Mouse (Mus musculus): Measurements from ENCODE around the gene Mrgprf.

Gene Mrgprf

DNA sequence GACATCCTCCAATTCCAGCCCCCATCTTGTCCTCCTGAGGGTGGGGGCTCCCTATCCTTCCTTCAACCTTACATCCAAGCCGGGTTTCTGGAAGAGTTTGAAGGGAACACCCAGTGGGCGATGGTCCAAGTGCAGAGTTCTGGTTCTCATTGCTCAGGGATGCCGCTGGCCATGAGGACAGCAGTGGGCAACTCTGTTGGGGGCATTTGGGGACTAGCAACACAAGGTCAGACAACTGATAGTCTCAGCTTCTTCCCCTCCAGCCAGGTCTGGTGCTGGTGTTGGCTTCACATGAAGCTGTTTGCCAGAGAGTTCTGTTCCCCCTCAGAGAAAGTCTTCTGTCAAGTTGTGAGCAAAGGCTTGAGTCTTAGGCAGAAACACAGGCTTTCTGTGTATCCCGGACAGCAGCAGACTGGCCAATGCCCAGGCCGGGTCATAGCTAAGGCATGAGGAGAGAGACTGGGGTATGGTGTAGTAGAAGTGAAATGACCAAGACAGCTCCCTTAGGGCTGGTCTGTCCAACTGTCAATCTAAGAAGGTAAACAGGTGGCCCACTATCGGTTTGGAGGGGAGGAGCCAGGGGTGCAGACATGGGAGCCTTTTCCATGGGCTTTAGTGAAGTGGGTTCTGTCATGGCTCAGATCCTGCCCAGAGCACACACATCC lies 845 bp downstream of the Mrgprf start:
- peak; percentile 73 for DNase-seq

DNA sequence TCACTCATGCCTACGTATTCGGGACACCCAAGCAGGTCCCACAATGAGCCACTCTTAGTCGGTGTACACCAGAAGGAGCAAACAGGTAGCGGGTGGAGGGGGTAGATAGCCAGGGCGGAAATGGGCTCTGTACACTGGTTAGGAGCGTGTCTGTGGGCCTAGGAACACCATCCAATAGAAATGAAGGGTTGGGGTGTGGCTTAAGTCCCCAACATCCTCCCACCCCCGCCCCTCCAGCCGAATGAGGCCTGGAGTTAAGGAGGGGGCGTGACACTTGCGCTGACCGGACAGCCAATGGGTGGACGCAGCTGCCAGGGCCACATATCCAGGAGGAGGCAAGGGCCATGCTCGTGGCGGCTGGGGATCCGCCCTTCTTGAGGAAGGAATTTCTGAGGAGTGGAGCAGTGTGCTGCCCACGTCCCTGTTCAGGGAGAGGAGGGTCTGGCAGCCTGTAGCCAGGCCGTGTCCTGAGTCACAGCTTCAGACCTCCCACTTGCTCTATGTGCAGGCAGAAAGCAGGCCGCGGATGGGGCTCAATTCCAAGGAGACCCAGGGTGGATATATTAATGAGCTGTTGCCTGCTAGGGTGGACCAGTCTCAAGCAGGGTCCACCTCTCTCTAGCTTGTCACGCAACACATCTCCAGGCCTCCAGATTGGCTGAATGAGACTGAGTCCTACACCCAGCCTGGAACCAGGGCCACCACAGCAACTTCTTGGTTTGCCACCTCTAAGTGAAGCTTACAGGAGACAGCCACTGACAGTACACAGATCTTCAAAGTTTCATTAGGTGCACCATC lies 2.1 kb downstream of the Mrgprf start:
- DNase-seq, result peak; percentile 74

DNA sequence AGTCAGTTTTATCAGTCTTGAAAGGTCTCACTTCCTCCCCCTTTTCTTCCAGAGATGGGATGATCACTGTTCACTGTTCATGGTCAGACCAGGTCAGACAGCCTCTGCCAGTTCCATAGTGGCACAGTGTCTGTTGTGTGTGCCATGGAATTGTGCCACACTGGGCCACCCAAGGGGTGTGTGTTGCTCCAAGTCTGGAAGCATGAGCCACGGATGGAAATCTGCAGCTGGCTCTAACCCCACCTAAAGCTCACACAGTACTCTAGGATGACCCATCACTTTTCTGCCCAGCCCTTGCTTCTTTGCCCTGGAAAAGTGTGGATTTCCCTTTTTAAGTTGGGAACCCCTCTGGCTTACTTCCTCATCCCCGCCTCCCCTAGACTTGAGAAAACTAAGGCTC lies 3.5 kb downstream of the Mrgprf start:
- no peak for DNase-seq

DNA sequence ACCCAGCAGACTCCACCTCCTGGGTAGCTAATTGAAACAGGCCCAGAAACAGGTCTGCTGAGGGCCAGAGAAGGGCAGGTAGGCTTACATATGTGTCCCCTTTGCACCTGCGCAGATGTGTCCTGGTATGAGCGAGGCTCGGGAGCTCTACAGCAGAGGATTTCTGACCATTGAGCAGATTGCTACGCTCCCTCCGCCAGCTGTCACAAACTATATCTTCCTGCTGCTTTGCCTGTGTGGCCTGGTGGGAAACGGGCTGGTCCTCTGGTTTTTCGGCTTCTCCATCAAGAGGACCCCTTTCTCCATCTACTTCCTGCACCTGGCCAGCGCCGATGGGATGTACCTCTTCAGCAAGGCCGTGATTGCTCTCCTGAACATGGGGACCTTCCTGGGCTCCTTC lies 7.0 kb downstream of the Mrgprf start:
- no peak for DNase-seq

DNA sequence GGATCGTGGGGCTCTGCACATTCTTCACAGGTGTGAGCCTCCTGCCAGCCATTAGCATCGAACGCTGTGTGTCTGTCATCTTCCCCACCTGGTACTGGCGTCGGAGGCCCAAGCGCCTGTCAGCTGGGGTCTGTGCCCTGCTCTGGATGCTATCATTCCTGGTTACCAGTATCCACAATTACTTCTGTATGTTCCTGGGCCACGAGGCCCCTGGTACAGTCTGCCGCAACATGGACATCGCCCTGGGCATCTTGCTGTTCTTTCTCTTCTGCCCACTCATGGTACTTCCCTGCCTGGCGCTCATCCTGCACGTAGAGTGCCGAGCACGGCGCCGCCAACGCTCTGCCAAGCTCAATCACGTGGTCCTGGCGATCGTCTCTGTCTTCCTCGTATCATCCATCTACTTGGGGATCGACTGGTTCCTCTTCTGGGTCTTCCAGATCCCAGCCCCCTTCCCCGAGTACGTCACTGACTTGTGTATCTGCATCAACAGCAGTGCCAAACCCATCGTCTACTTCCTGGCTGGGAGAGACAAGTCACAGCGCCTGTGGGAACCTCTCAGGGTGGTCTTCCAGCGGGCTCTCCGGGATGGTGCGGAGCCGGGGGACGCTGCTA lies 7.5 kb downstream of the Mrgprf start:
- peak; percentile 65 for DNase-seq

DNA sequence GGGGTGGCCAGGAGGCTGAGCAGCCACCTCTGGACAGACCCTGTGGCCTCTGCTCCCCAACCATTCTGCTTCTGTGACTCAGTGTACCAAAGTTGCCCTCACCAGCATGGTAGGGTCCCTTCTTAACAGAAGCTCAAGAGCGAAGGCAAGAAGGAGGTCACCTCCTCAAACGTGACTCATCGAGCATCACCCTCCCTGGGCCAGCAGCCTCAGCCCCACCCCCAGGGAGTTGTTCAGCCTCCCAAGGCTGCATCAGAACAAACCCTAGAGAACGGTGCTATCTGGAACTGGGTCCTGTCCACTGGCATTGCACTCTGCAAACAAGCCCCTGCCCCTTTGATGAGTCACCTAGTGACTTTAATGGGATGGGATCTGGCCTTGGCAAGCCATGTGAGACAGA lies 8.2 kb downstream of the Mrgprf start:
- DNase-seq, result no peak

DNA sequence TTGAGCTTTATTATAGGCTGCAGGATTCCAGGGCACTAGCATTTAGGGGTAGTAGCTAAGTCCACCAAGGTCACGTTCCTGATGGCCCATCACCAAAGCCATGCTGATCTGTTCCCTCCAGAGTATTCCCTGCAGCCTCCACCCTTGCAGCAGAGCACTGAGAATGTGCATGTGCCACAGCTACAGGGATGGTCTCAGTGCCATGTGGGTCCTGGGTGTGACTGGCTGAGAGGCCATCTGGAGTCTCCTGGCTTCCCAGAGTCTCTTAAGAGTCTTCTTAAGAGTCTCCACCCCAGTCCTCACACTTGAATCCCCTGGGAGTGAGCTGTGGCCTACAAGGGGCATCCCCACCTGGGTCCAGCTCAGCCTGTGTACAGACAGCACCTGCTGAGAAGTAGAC lies 9.2 kb downstream of the Mrgprf start:
- no peak for DNase-seq

DNA sequence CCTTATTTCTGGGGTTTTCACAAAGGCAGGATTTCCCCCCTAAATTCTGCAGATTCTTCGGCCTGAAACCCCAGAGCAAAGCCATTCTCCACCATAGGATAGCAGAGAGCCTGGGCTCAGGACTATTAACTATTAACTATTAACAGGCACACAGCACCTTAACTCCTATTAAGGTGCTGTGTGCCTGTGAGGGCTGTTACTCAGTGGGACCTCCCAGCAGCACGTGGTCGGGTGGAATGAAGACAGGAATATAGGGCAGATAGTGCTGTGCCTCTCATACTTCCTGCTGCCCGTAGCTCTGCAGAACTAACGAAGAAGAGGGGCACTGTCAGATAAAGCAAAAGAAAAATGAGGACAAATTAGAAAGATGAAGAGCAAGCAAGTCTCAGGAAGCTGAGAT lies 9.9 kb downstream of the Mrgprf start:
- DNase-seq, result no peak

DNA sequence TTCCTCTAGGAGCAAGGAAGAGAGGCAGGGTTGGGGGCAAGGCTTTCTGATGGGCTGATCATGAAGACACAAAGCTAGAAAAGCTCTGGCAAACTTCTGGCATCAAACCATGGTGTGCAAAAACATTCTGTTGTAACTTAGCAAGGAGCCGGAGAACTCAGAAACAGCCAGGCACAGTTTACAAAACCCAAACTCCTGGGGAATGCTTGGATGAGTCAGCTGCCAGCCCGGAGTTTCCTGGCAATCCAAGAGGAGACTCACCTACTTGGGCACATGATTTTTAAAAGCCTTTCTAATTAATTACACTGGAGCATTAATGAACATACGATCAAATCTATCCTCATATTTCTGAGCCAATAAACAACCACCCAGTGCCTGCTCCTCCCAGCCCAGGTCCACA lies 11.5 kb downstream of the Mrgprf start:
- no peak for DNase-seq

DNA sequence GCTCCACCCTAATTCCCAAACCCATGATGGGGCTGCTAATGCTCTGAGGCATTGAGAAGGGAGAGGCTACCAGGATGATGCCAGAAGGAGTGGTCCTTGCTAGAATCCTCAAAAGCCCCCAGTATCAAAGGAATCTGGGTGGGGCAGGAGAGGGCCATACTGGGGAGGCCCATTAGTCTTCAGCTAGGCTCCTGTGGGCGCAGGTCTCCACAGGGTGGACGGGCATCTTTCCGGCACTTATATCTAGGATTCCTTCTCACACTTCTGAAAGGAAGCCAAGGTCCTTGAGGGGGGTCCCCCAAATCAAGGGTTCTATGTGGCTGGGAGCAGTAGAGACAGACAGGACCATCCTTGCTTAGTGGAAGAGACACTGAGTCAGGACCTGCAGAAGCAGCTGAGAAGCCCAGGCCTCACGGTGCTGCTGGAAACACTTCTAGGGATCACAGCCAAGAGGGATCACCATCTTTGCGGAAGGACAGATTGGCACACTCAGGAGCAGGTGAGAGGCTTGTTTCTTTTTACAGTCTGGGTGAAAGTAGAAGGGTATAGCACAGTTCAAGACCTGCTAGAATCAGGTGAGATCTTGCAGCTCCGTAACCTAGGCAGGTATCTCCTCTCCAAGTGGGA lies 14.3 kb downstream of the Mrgprf start, which contains the start of gene Mrgprd:
Gene Mrgprd, plus strand, starts transcription at position 51 of the 627 bp plus-strand sequence.
- DNase-seq, result no peak

DNA sequence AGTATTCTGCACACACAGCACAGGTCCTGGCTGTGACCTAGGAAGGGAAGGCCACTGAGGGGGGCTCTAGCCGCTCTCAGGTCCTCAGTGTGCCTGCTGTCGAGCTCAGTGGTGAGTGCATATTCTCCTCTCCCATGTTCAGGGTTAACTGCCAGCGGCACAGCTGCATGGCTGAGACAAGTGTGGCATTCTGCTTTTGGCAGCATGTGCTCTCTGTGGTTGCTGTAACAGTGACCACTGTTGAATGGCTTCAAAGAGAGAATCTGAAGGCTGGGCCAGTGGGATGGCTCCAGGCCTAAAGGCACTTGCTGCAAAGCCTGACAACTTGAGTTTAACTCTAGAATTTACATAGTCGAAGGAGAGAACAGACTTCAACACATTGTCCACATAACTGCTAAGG lies 16.9 kb downstream of the Mrgprf start:
- no peak for DNase-seq

DNA sequence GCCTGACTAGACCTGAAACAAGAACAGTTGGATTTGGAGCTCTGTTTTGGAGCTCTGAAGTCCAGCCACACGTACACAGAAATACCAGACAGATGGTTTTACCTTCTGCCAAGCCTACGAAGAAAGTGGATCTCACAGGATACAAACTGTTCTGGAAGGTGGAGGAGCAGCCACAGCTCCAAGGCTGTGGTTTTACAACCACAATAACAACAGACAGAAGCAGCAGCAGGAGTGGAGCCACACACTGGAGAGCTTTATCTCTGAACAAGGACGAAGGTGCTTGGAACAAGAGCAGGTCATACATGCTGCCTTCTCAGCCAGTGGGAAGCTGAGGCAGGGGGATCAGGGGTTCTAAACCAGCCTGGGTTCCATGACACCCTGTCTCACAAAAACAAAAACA lies 18.9 kb downstream of the Mrgprf start:
- peak; percentile 71 for DNase-seq

DNA sequence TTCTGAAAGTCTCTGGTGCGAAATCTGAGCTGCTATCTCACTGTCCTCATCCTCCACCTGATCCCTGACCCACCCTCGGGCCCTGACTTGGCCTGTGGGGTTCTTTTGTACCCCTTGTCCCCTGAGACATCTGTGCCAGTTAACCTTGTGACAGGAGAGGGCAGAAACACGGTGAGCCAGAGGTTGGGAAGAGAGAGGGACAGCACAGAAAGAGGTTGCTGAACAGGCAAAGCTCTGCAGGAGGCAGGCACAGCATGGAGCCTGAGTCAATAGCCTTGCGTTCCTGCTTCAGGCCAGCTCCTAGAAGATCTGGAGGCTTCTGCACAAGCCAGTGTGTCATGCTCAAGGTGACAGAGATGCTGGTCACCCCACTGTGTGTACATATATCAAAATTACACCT lies 23.0 kb downstream of the Mrgprf start:
- DNase-seq, result no peak

DNA sequence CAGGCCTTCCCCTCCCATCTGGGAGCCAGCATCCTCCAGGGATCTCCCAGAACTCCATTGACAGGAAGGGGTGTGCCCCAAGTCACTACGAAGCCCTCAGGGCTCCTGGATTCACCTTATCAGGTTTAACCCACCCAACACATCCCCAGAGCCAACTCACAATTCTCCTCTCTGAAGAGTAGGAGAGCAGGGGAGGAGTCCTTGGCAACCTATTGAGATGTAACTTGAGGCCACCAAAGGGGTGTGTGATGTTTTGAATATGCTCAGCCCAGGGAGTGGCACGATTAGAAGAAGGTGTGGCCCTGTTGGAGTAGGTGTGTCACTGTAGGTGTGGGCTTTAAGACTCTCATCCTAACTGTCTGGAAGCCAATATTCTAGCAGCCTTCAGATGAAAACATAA lies 25.1 kb downstream of the Mrgprf start:
- DNase-seq, result no peak

DNA sequence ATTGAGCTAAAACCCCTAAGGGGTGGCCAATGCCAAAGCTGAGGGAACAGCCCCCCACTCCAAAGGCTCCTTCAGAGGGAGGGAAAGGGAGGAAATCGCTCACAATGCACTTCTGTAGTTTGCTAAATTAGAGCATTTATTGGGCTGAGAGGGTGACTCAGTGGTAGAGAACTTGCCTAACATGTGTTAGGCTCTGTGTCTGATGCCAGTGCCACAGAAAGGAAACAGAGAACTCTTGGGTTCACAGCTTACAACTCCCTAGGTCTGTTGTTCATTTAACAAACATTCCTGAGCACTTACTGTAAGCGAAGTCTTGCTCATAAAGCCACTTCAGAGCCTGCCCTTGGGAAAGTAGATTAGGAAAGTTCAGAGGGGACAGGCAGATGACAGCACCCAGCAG lies 29.4 kb downstream of the Mrgprf start:
- DNase-seq, result no peak

DNA sequence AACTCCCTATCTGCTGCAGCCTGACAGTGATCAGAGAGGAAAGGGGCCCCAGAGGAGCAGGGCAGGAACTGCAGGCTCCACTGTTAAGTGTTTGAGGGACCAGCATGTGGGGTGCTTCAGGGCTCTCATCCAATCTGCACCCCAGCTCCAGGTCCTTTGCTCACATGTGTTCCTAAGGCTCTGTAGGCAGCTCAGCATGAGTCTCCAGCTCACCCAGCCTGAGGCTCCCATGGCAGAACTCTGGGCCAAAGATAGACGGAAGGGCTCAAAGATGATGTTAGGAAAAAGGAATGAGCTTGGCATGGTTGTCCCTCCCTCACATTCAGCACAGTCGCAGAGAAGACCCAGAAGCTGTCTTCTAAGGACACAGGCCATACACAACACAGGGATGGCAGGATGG lies 30.0 kb downstream of the Mrgprf start:
- no peak for DNase-seq

DNA sequence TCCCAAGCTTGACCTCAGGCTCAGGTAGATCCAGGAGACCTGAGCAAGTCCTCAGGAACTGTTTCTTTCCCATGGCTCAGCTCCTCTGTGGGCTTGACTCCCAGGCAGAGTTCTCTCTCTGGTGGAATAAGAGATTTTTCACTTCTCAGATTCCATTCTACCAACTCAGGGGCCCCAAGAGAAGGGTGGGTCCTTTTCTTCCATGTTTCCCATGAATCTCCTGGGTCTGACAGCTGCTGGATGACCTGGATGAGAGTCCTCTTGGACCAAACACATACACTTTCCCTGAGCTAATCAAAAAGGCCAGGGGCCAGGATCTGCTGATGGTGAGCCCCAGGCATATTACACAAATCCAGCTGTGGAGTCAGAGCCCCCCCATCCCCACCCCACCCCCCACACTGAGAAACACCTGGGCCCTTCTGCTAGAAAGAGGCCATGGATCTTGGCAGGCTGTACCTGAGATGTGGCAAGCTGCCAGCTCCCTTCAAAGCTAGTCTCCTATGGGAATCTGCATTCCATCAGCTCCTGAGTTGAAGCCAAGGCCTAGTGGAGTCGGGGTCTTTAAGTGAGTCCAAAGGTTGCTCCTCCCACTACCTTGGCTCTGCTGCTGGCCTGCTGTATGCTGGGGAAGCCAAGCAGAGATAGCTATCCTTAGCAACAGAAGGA lies 31.9 kb downstream of the Mrgprf start:
- DNase-seq, result peak; percentile 74

DNA sequence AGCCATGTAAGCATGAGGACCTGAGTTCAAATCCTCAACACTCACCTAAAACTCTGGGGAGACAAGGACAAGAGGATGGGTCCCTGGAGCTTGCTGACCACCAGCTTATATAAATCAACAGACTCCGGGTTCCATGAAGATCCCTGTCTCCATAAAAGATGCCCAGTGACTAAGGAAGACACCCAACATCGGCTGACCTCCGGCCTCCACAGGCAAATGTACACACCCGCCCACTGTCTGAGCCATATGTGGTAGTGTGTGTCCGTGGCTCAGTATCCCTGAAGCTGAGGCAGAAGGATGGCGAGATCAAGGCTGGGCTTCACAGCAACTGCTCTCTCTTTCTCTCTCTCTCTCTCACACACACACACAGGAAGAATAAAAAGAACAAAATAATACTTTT lies 33.3 kb downstream of the Mrgprf start:
- no peak for DNase-seq

DNA sequence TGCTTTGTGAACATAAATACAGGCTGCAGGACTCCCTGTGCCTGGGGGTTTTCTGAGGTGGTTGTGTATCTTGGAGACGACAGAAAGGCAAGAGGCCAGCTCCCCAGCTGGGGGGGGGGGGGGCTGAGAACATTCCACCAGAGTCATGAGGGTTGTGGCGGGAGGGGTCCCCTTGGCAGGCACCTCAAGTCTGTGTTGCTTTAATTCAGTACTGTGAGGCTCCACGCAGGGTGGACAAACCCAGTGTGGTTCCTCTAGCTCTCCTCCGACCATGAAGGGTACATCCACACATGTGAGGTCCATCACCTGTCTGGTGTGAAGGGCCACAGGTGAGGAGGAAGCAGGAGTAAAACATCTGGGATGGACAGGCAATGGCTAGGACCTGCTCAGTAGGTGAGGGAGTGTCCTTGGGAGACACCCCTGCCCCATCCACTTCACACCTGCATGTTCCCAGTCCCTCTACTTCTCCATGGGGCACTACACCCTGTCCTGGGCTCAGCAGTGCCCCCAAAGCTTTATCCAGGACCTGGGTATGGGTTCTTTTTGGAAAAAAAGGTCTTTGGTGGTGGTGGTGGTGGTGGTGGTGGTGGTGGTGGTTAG lies 33.9 kb downstream of the Mrgprf start:
- DNase-seq, result no peak

DNA sequence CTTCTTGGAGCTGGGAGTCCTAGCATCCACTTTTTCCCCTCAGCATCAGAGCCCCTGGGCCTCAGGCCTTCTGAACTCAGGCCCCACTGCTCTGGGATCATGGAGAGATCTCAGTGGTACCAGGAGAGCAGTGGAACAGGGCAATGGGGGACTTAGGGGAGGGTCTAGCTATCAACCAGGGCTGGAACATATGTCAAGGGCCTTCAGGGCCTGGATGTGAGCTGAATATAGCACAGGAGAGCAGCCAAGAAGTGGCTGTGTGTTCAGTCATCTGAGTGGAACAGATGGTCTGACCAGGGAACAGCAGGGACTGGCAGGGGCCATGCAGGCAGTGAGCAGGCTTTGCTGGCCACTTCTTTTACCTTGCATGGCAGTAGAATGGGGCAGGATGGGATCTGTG lies 34.6 kb downstream of the Mrgprf start:
- DNase-seq, result peak; percentile 92

DNA sequence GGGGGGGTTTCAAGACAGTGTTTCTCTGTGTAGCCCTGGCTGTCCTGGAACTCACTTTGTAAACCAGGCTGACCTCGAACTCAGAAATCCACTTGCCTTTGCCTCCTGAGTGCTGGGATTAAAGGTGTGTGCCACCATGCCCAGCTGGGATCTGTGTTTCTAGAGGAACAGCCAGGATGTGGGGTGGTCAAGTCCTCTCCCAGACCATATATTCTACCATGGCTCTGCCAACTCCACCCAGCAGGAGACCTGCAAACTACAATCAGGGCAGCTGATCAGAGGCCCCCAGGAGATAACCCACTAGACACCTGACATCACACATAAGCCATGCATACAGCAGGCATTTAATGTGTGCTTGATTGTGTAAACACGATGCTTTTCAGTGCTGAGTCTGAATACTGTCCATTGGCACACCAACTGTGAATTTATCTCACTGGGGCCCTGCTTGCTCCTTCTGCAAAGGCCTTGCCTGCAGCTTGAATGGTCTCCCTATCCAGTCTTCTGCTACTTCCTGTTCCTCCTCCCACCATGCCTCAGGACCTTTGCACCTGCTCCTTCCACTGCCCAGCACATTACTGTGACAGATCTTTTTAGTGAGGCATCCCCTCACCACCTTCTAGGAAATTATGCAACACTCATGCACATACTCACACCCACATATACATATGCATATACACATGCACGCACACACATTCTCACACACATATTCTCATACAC lies 35.1 kb downstream of the Mrgprf start:
- peak; percentile 73 for DNase-seq

DNA sequence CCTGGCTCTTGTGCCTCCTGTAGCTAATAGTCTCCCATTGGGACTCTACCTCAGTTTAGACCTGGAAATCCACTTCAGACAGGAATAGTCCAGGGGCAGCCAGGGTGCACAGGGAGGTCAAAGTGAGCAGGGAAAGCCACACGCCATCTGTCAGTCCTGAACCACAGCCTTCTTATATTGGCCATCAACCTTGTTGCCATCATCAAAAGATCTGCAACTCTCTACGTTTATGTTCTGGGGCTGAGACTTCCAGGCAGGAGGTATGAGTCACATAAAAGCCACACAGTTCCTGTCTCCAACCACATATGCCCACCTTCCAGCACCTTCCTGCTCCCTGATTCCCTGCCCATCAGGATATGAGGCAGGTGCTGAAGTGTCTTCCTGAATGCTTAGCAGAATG lies 37.3 kb downstream of the Mrgprf start:
- peak; percentile 61 for DNase-seq
